Comparison of ENCODE assay signal across 17 mouse cellular contexts in genomic region chr5:134560450-134561171, GRCm38 (mm10). TPM values are rescaled to one million over a fixed set of nuclear protein-coding genes. Genes with fewer than 3 reads are reported as not detected.
"Had no signal": no experiment of that assay in that cellular context is flagged by ENCODE, and none has a peak within 500 bp of the region (broad histone marks: within the 10 kb centered on the region; RNA-seq: fewer than 3 reads in every experiment).

No protein-coding gene starts in this region.

- H3K4me2 ChIP-seq: kidney, embryonic 15.5 days; limb, embryonic 13.5 days; midbrain, embryonic 13.5 days; neural tube, embryonic 15.5 days had no signal

- H3K9me3 ChIP-seq: limb, embryonic 13.5 days; neural tube, embryonic 15.5 days had no signal

- H3K36me3 ChIP-seq: kidney, embryonic 15.5 days; limb, embryonic 13.5 days; midbrain, embryonic 13.5 days; neural tube, embryonic 15.5 days had no signal

- H3K27ac ChIP-seq: kidney, embryonic 15.5 days; limb, embryonic 13.5 days; liver, embryonic 14.5 days; midbrain, embryonic 13.5 days; neural tube, embryonic 15.5 days had no signal

- ATAC-seq: midbrain, embryonic 13.5 days had no signal

- H3K27me3 ChIP-seq: kidney, embryonic 15.5 days; limb, embryonic 13.5 days; midbrain, embryonic 13.5 days; neural tube, embryonic 15.5 days had no signal

- H3K9ac ChIP-seq: kidney, embryonic 15.5 days; limb, embryonic 13.5 days; liver, embryonic 14.5 days; midbrain, embryonic 13.5 days; neural tube, embryonic 15.5 days had no signal

- H3K4me3 ChIP-seq: kidney, embryonic 15.5 days; limb, embryonic 13.5 days; midbrain, embryonic 13.5 days; myocyte; neural tube, embryonic 15.5 days had no signal

- DNase-seq: kidney, postnatal 14 days; left cerebral cortex, postnatal 4 days; lung, adult 18-20 months; right cerebral cortex, adult 18-20 months; right cerebral cortex, postnatal 25 days; spleen, adult 18-20 months; thymus, adult 18-20 months; thymus, postnatal 14 days had no signal

RNA-seq across cellular contexts. Expression of gene Syna, which starts 0.6 kb away (rescaled TPM):
- polyA plus RNA-seq: liver, adult 2 months; liver, embryonic 14.5 days; neural tube, embryonic 11.5 days; stomach, embryonic 14.5 days had no signal
